Mouse (Mus musculus): ENCODE measurements around the gene Ctnna2. TPM values are rescaled to one million over a fixed set of nuclear protein-coding genes. Genes with fewer than 3 reads are reported as not detected.

Gene Ctnna2
- polyA plus RNA-seq, 1 experiment from 2014 or later, result 1.2 TPM

DNA sequence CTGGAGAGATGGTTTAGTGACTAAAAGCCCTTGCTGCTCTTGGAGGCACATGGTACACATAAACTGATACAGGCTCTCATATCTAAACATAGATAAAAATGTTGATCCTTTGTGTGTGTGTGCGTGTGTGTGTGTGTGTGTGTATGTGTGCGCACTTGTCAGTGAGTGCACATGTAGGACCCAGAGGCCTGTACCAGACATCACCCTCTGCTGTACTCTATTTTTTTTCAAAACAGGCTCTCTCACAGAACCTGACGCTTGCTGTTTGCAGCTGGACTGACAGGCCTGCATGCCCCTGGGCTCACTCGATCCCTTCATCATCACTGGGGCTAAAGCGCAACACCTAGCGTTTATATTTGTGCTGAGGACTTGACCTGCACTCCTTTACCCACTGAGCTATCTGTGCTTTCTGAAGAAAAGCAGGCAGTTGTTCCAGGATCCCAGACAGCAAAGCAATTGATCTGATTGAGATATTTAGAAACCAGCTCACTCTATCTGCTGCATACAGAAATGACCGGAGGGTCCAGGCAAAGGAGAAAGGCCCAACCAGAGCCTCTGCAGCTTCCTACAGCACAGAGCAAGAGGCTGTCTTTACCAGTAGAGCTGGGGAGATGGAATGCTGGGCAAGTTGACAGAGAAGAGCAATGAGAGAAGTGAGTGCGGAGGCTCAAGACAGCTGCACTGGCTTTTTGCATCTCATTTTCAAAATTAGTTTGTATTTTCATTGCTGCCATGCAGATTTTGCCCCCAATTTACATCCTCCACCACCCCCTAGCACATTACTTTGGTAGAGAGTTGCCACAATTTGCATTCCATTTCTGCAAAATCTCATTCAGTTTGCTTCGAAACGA is 870.2 kb downstream of the Ctnna2 start:
- WGBS, result 73% methylated on average over 10 of the region's 10 CpGs
- H3K36me3 ChIP-seq (ENCODE audit: control insufficient read depth, insufficient read depth), result no peaks in the 10 kb centered on the region
- no peak overlapping the region for H3K9ac ChIP-seq (ENCODE audit: low read length)
- no peak overlapping the region for H3K27ac ChIP-seq (ENCODE audit: low read length)
- H3K4me3 ChIP-seq (ENCODE audit: low read length), result no peak overlapping the region
- no peak for ATAC-seq (replicated peaks; ENCODE audit: extremely low read depth, insufficient read depth, low FRiP score)
- H3K9me3 ChIP-seq (replicated peaks; ENCODE audit: control insufficient read depth, low read length), result no peaks in the 10 kb centered on the region
- H3K4me2 ChIP-seq (ENCODE audit: low read depth, low read length), result no peak overlapping the region
- H3K27me3 ChIP-seq (ENCODE audit: control insufficient read depth, insufficient read depth, low read length), result no peaks in the 10 kb centered on the region
- no peaks in the 10 kb centered on the region for H3K4me1 ChIP-seq (ENCODE audit: control insufficient read depth, insufficient read depth, low read length)

- H3K9me3 ChIP-seq (replicated peaks; ENCODE audit: control insufficient read depth, low read length), result no peaks in the 10 kb centered on the region
- ATAC-seq (replicated peaks; ENCODE audit: extremely low read depth, insufficient read depth, low FRiP score), result no peak
- no peaks in the 10 kb centered on the region for H3K27me3 ChIP-seq (ENCODE audit: control insufficient read depth, insufficient read depth, low read length)
- 31% methylated on average over 1 of the region's 1 CpGs for WGBS
- H3K4me3 ChIP-seq (ENCODE audit: low read length), result no peak overlapping the region
- H3K4me2 ChIP-seq (ENCODE audit: low read depth, low read length), result no peak overlapping the region
- no peaks in the 10 kb centered on the region for H3K36me3 ChIP-seq (ENCODE audit: control insufficient read depth, insufficient read depth)
- no peaks in the 10 kb centered on the region for H3K4me1 ChIP-seq (ENCODE audit: control insufficient read depth, insufficient read depth, low read length)
- no peak overlapping the region for H3K9ac ChIP-seq (ENCODE audit: low read length)
- no peak overlapping the region for H3K27ac ChIP-seq (ENCODE audit: low read length)
Observed at GRCm38 (mm10) chr6:77101047-77101446, 878.5 kb downstream of the Ctnna2 start.

DNA sequence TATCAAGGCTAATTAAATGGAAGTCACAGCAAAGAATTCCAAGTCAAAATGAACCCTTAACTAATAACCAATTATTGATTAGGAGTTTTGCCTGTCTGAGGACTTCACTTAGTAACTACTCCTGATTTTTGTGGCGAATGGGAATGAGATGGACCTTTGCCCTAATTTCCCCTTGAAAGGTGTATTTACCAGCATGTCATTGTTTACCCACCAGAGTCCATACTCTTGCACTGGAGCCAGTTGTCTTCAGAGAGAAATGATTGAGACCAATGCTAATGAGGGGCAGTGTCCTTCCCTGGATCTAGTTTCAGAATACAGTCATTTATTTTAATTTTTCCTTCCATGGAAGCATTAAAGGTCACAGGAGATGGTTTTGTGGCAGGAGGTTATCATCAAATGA is 881.0 kb downstream of the Ctnna2 start:
- H3K9ac ChIP-seq (ENCODE audit: low read length), result no peak overlapping the region
- H3K4me3 ChIP-seq (ENCODE audit: low read length), result no peak overlapping the region
- H3K36me3 ChIP-seq (ENCODE audit: control insufficient read depth, insufficient read depth), result no peaks in the 10 kb centered on the region
- H3K4me1 ChIP-seq (ENCODE audit: control insufficient read depth, insufficient read depth, low read length), result no peaks in the 10 kb centered on the region
- 84% methylated on average over 1 of the region's 1 CpGs for WGBS
- H3K27me3 ChIP-seq (ENCODE audit: control insufficient read depth, insufficient read depth, low read length), result no peaks in the 10 kb centered on the region
- no peak overlapping the region for H3K27ac ChIP-seq (ENCODE audit: low read length)
- H3K4me2 ChIP-seq (ENCODE audit: low read depth, low read length), result no peak overlapping the region
- no peak for ATAC-seq (replicated peaks; ENCODE audit: extremely low read depth, insufficient read depth, low FRiP score)
- no peaks in the 10 kb centered on the region for H3K9me3 ChIP-seq (replicated peaks; ENCODE audit: control insufficient read depth, low read length)

GRCm38 (mm10) chr6:77075396-77076376 is 903.8 kb downstream of the Ctnna2 start:
- 67% methylated on average over 14 of the region's 14 CpGs for WGBS
- Histone ChIP-seq H3K4me2 (ENCODE audit: low read depth, low read length) (no peak overlapping the region), H3K27me3 (ENCODE audit: control insufficient read depth, insufficient read depth, low read length) (no peaks in the 10 kb centered on the region), H3K27ac (ENCODE audit: low read length) (no peak overlapping the region), H3K36me3 (ENCODE audit: control insufficient read depth, insufficient read depth) (no peaks in the 10 kb centered on the region), H3K4me1 (ENCODE audit: control insufficient read depth, insufficient read depth, low read length) (no peaks in the 10 kb centered on the region), H3K9ac (ENCODE audit: low read length) (no peak overlapping the region), H3K4me3 (ENCODE audit: low read length) (no peak overlapping the region), H3K9me3 (replicated peaks; ENCODE audit: control insufficient read depth, low read length) (no peaks in the 10 kb centered on the region)
- no peak for ATAC-seq (replicated peaks; ENCODE audit: extremely low read depth, insufficient read depth, low FRiP score)

DNA sequence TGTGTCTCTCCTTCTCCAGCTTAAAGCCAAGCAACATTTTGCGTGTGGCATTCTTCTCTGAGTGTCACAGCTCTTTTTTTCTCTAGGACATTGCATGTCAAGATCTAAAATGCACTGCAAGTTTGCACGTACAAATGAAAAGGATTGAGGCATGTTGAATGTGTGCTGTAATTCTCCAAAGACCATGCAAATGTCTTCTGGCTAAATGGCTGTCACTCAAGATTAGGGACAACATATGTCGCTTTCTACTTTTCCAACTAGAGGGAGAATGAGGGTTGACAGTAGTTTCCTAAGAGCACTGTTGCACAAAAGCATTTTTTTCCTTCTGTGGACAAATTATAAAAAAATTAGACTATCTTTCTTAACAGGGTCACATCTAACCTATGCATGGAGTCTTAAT is 909.9 kb downstream of the Ctnna2 start:
- 76% methylated on average over 3 of the region's 3 CpGs for WGBS
- H3K4me2 ChIP-seq (ENCODE audit: low read depth, low read length), result no peak overlapping the region
- no peaks in the 10 kb centered on the region for H3K4me1 ChIP-seq (ENCODE audit: control insufficient read depth, insufficient read depth, low read length)
- no peak overlapping the region for H3K4me3 ChIP-seq (ENCODE audit: low read length)
- H3K9ac ChIP-seq (ENCODE audit: low read length), result no peak overlapping the region
- no peak for ATAC-seq (replicated peaks; ENCODE audit: extremely low read depth, insufficient read depth, low FRiP score)
- no peaks in the 10 kb centered on the region for H3K27me3 ChIP-seq (ENCODE audit: control insufficient read depth, insufficient read depth, low read length)
- H3K9me3 ChIP-seq (replicated peaks; ENCODE audit: control insufficient read depth, low read length), result no peaks in the 10 kb centered on the region
- H3K27ac ChIP-seq (ENCODE audit: low read length), result no peak overlapping the region
- H3K36me3 ChIP-seq (ENCODE audit: control insufficient read depth, insufficient read depth), result no peaks in the 10 kb centered on the region

DNA sequence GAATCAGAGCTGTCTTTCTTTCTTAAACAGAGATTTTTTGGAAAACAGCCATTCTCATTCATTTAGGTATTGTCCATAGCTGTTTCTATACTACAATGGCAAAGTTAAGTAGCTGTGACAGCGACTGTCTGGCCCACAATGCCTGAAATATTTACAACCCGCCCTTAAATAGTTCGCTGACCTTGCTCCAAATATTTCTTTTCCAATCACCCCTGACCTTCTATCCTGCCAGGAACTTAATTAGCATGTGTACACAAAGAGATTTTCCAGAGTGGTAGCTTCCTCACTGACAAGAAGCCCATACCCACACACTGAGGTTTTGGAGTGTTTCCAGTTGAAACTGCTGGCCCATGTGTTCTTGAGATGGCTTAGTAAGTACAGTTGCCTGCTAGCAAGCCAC is 928.8 kb downstream of the Ctnna2 start:
- Histone ChIP-seq H3K4me1 (ENCODE audit: control insufficient read depth, insufficient read depth, low read length) (no peaks in the 10 kb centered on the region), H3K9me3 (replicated peaks; ENCODE audit: control insufficient read depth, low read length) (no peaks in the 10 kb centered on the region), H3K4me2 (ENCODE audit: low read depth, low read length) (no peak overlapping the region), H3K27ac (ENCODE audit: low read length) (no peak overlapping the region), H3K36me3 (ENCODE audit: control insufficient read depth, insufficient read depth) (no peaks in the 10 kb centered on the region), H3K4me3 (ENCODE audit: low read length) (no peak overlapping the region), H3K27me3 (ENCODE audit: control insufficient read depth, insufficient read depth, low read length) (no peaks in the 10 kb centered on the region), H3K9ac (ENCODE audit: low read length) (no peak overlapping the region)
- 62% methylated on average over 3 of the region's 3 CpGs for WGBS
- no peak for ATAC-seq (replicated peaks; ENCODE audit: extremely low read depth, insufficient read depth, low FRiP score)

DNA sequence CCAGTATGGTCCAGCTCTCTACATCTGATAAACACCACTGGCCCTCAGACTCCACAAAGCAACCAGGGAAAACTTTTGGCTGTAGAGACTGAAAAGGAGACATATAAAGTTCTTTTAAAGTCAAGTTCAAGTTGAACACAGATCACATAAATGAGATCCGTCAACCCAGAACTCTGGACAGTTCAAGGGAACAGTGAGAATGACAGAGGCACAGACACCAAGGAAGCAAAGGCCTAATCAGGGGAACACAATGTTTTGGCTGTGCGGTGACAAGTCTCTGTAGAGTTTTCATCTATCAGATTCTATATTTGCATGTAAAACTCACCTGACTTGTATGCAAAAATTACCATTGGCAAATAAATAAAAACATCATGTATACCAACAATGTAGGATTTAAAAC is 929.3 kb downstream of the Ctnna2 start:
- Histone ChIP-seq H3K27ac (ENCODE audit: low read length) (no peak overlapping the region), H3K4me2 (ENCODE audit: low read depth, low read length) (no peak overlapping the region), H3K4me3 (ENCODE audit: low read length) (no peak overlapping the region), H3K4me1 (ENCODE audit: control insufficient read depth, insufficient read depth, low read length) (no peaks in the 10 kb centered on the region), H3K9me3 (replicated peaks; ENCODE audit: control insufficient read depth, low read length) (no peaks in the 10 kb centered on the region), H3K27me3 (ENCODE audit: control insufficient read depth, insufficient read depth, low read length) (no peaks in the 10 kb centered on the region), H3K36me3 (ENCODE audit: control insufficient read depth, insufficient read depth) (no peaks in the 10 kb centered on the region), H3K9ac (ENCODE audit: low read length) (no peak overlapping the region)
- ATAC-seq (replicated peaks; ENCODE audit: extremely low read depth, insufficient read depth, low FRiP score), result no peak
- 77% methylated on average over 2 of the region's 2 CpGs for WGBS

DNA sequence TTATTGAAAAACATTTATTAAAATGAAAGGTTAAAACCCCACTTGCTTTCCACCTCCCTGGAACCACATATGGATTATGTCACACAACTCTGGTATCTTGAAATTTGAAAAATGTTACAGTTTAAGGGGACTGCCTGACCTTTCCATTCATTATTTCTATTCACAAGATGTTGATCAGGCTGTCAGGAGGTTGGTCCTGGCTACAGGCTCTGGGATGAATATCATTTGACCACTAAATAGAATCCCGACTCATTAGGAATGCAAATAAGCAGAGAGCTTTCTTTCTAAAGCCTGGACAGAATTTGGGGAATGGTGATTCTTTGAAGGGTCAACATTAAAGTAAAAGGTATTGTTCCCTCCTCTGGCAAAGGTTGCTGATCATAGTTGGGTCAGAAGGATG is 931.9 kb downstream of the Ctnna2 start:
- no peak overlapping the region for H3K4me2 ChIP-seq (ENCODE audit: low read depth, low read length)
- H3K27me3 ChIP-seq (ENCODE audit: control insufficient read depth, insufficient read depth, low read length), result no peaks in the 10 kb centered on the region
- H3K9ac ChIP-seq (ENCODE audit: low read length), result no peak overlapping the region
- no peaks in the 10 kb centered on the region for H3K4me1 ChIP-seq (ENCODE audit: control insufficient read depth, insufficient read depth, low read length)
- ATAC-seq (replicated peaks; ENCODE audit: extremely low read depth, insufficient read depth, low FRiP score), result no peak
- no peak overlapping the region for H3K27ac ChIP-seq (ENCODE audit: low read length)
- no peak overlapping the region for H3K4me3 ChIP-seq (ENCODE audit: low read length)
- 66% methylated on average over 1 of the region's 1 CpGs for WGBS
- H3K9me3 ChIP-seq (replicated peaks; ENCODE audit: control insufficient read depth, low read length), result no peaks in the 10 kb centered on the region
- H3K36me3 ChIP-seq (ENCODE audit: control insufficient read depth, insufficient read depth), result no peaks in the 10 kb centered on the region

GRCm38 (mm10) chr6:77025066-77025465 is 954.4 kb downstream of the Ctnna2 start:
- H3K4me1 ChIP-seq (ENCODE audit: control insufficient read depth, insufficient read depth, low read length), result no peaks in the 10 kb centered on the region
- H3K36me3 ChIP-seq (ENCODE audit: control insufficient read depth, insufficient read depth), result no peaks in the 10 kb centered on the region
- H3K4me3 ChIP-seq (ENCODE audit: low read length), result no peak overlapping the region
- H3K9ac ChIP-seq (ENCODE audit: low read length), result no peak overlapping the region
- no peak overlapping the region for H3K4me2 ChIP-seq (ENCODE audit: low read depth, low read length)
- no peaks in the 10 kb centered on the region for H3K9me3 ChIP-seq (replicated peaks; ENCODE audit: control insufficient read depth, low read length)
- no peak for ATAC-seq (replicated peaks; ENCODE audit: extremely low read depth, insufficient read depth, low FRiP score)
- no peak overlapping the region for H3K27ac ChIP-seq (ENCODE audit: low read length)
- no peaks in the 10 kb centered on the region for H3K27me3 ChIP-seq (ENCODE audit: control insufficient read depth, insufficient read depth, low read length)

Data from heart, embryonic 16.5 days (tissue).